Mouse (Mus musculus): ENCODE results near the gene Fhit.

Fhit gene

GRCm38 (mm10) chr14:10096236-10096635 is 1065.6 kb downstream of the Fhit start:
- DNase-seq = no peak

- DNase-seq = no peak
Measured at GRCm38 (mm10) chr14:10079062-10079461, 1082.8 kb downstream of the Fhit start.

GRCm38 (mm10) chr14:10049947-10050346 is 1111.9 kb downstream of the Fhit start:
- DNase-seq = no peak

GRCm38 (mm10) chr14:10047123-10047783 is 1114.6 kb downstream of the Fhit start:
- DNase-seq = no peak

GRCm38 (mm10) chr14:10046336-10047122 is 1115.3 kb downstream of the Fhit start:
- DNase-seq = no peak

- DNase-seq = no peak
Measured at GRCm38 (mm10) chr14:10038021-10038420, 1123.8 kb downstream of the Fhit start.

GRCm38 (mm10) chr14:10036685-10037215 is 1125.1 kb downstream of the Fhit start:
- DNase-seq = no peak

GRCm38 (mm10) chr14:10035682-10036081 is 1126.2 kb downstream of the Fhit start:
- no peak for DNase-seq

GRCm38 (mm10) chr14:10035270-10035669 is 1126.6 kb downstream of the Fhit start:
- no peak for DNase-seq

- no peak for DNase-seq
Measured at GRCm38 (mm10) chr14:10023382-10023781, 1138.5 kb downstream of the Fhit start.

- no peak for DNase-seq
Measured at GRCm38 (mm10) chr14:10022304-10022703, 1139.5 kb downstream of the Fhit start.

GRCm38 (mm10) chr14:10020400-10021140 is 1141.3 kb downstream of the Fhit start:
- DNase-seq = no peak

- no peak for DNase-seq
Measured at GRCm38 (mm10) chr14:10013817-10014266, 1148.0 kb downstream of the Fhit start.

GRCm38 (mm10) chr14:10013003-10013816 is 1148.6 kb downstream of the Fhit start:
- DNase-seq = no peak

GRCm38 (mm10) chr14:10006278-10006677 is 1155.6 kb downstream of the Fhit start:
- DNase-seq = no peak

GRCm38 (mm10) chr14:10003847-10004246 is 1158.0 kb downstream of the Fhit start:
- no peak for DNase-seq

- DNase-seq = no peak
Measured at GRCm38 (mm10) chr14:9990677-9991076, 1171.2 kb downstream of the Fhit start.

GRCm38 (mm10) chr14:9976934-9977510 is 1184.8 kb downstream of the Fhit start:
- DNase-seq = no peak

- no peak for DNase-seq
Measured at GRCm38 (mm10) chr14:9974402-9974801, 1187.4 kb downstream of the Fhit start.

- no peak for DNase-seq
Measured at GRCm38 (mm10) chr14:9963853-9964252, 1198.0 kb downstream of the Fhit start.

- no peak for DNase-seq
Measured at GRCm38 (mm10) chr14:9960396-9960795, 1201.4 kb downstream of the Fhit start.

- no peak for DNase-seq
Measured at GRCm38 (mm10) chr14:9899494-9899893, 1262.3 kb downstream of the Fhit start.

Data from cerebellum, adult 9-10 months (tissue).